Mouse (Mus musculus) large intestine, adult 2 months (tissue): ENCODE results near the gene Ago3. TPM values are rescaled to one million over a fixed set of nuclear protein-coding genes. Genes with fewer than 3 reads are reported as not detected.

ENCODE experiments used
- DNase-seq: peaks from one replicate; pipeline ENCODE4 v3.0.0-alpha.2; 2012; ENCODE audit warnings: low read depth, low spot score
- WGBS: fragments of 180-500 bp; shearing (Covaris S2); methylation state at CpG from one replicate; pipeline ENCODE4 v1.1.7; 2018; 5-methylcytosine and 5-hydroxymethylcytosine counted together
- polyA plus RNA-seq: library from polyadenylated mRNA; depleted of rRNA; stranded (reverse); fragments of >200 nt; gene quantifications from 2 replicates; pipeline ENCODE4 v1.2.3, GENCODE M21; 2012; rRNA removed

The Ago3 gene
- polyA plus RNA-seq, 1 experiment = 4.4 TPM

DNA sequence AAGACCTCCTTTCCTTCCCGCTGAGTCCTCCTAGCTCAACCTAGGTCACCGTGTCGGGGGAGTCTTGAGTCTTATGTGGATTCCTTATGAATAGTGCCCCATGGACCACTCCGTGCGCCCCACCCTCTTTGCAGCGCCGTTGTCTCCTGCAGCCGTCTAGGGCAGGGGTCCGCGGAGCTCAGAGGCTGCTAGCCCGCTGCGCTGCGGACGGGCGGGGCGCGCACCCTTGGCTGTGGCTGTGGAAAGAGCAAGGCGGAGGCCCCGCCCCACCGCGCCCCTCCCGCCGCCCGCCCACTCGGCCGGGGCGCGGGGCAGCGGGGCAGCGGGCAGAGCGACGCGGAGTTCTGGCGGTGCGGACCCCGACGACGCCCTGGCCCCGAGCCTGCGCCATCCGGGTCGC is 142.9 kb downstream of the Ago3 start, which contains the start of gene Col8a2:
Col8a2 (plus strand) TSS at position 302 of the 400 bp plus-strand sequence.
- 3% methylated on average over 39 of the region's 42 CpGs for WGBS
- no peak for DNase-seq

- DNase-seq = no peak
- WGBS = 86% methylated on average over 8 of the region's 8 CpGs
Measured at GRCm38 (mm10) chr4:126283582-126283981, 145.8 kb downstream of the Ago3 start.

GRCm38 (mm10) chr4:126281706-126282105 is 147.7 kb downstream of the Ago3 start:
- WGBS = 61% methylated on average over 9 of the region's 9 CpGs

More at GRCm38 (mm10) chr4:126281706-126282105, 147.7 kb downstream of the Ago3 start:
- no peak for DNase-seq

Other genes with a start within 250 kb of the Ago3 start
- gene Thrap3, start 226.8 kb downstream of the Ago3 start, polyA plus RNA-seq = 35.4 and 48.1 TPM in 2 replicates
- gene Map7d1, start 173.2 kb downstream of the Ago3 start, polyA plus RNA-seq = 26.5 and 28.4 TPM in 2 replicates
- gene Trappc3, start 167.2 kb downstream of the Ago3 start, polyA plus RNA-seq = 42.3 and 44.3 TPM in 2 replicates
- 1.9 and 2.3 TPM in 2 replicates for gene Col8a2, start 142.8 kb downstream of the Ago3 start, polyA plus RNA-seq
- 24.7 and 27.9 TPM in 2 replicates for gene Adprhl2, start 107.9 kb downstream of the Ago3 start, polyA plus RNA-seq
- gene Tekt2, start 103.9 kb downstream of the Ago3 start, polyA plus RNA-seq = 0.58 and 1.4 TPM in 2 replicates
- gene Ago1, start 39.0 kb upstream of the Ago3 start, polyA plus RNA-seq = 6.2 and 11.0 TPM in 2 replicates
- gene Ago4, start 103.9 kb upstream of the Ago3 start, polyA plus RNA-seq = 0.62 and 0.77 TPM in 2 replicates
- 1.8 and 2.4 TPM in 2 replicates for gene Clspn, start 127.4 kb upstream of the Ago3 start, polyA plus RNA-seq
- gene 5730409E04Rik, start 180.3 kb upstream of the Ago3 start, polyA plus RNA-seq = 3.8 TPM in 2 replicates
- 243 and 268 TPM in 2 replicates for gene Psmb2, start 248.1 kb upstream of the Ago3 start, polyA plus RNA-seq